Mouse (Mus musculus) bone marrow, adult 2 months (tissue): ENCODE data around the gene Gm3250.
"Not testable (repeated sequence)": the region's sequence is repeated elsewhere in the genome, so short reads cannot be mapped to it uniquely, and the experiment has no call there.

ENCODE experiments used
- CTCF ChIP-seq: fragments of 200-500 bp; IDR thresholded peaks from 2 replicates; pipeline ENCODE4 v1.5.1; 2011; ENCODE audit warnings: low read length, control low read depth; ENCODE audit not compliant: control insufficient read depth, insufficient read depth
- POLR2A ChIP-seq: fragments of 200-500 bp; IDR thresholded peaks from 2 replicates; pipeline ENCODE4 v1.6.1; 2011; ENCODE audit warnings: low read depth, mild to moderate bottlenecking, control low read depth, low read length, borderline replicate concordance; ENCODE audit not compliant: control insufficient read depth

- not testable (repeated sequence) for TF ChIP-seq CTCF, POLR2A
These were observed 5.5 kb downstream of the Gm3250 start, which contains the start of gene Gm7138 for GRCm38 (mm10) chr10:77776844-77777243.
